Mouse (Mus musculus): ENCODE data around the gene Smim14.

DNA sequence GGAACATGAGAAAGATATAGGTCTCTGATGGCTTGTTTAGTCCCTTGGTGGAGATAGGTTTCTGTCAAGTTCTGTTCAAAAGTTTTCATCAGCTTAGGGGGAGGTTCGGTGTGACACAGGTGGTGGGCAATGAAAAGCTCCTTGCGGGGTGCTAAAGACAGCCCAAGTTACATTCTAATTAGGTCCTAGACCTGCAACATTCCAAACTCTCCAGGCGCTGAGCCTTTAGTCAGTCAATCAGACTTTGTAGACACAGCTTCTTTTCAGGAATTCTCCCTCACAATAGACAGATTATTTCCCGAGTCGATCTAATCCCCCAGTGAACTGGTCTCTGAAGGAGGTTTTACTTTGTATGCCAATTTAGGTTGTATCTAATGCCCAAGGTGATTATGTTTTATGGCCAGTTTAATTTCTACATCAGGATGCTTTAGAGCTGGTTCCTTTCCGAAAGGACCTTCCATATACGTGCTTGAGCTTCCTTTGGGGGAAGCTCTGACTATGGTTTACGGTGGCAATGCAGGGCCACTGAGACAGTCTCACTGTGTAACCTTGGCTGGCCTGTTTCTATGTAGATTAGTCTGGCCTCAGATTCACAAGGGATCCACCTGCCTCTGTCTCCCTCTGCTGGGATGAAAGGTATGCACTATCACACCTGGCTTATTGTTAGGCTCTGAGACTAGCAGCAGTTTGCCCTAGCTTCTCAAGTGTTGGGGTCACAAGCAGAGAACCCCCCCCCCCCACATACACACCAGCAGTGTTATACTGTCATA lies 11.1 kb downstream of the Smim14 start:
- no peak for TF ChIP-seq CTCF (IDR thresholded peaks at IDR 0.05; ENCODE audit: extremely low read depth, insufficient read length, insufficient replicate concordance, low read depth, low read length)
- TF ChIP-seq POLR2A (IDR thresholded peaks at IDR 0.05; ENCODE audit: low read depth, low read length): no peak
